Mouse (Mus musculus): ENCODE measurements around the gene D630036H23Rik.

The D630036H23Rik gene

GRCm38 (mm10) chr12:36381441-36382340 lies at the start of gene D630036H23Rik, which contains the start of gene Ispd:
Gene D630036H23Rik (minus strand): TSS chr12:36382181.
Gene Ispd (plus strand): TSS chr12:36381450.
- WGBS = under 1% methylated on average over 64 of the region's 64 CpGs

GRCm38 (mm10) chr12:36426163-36427045 lies 44.4 kb upstream of the D630036H23Rik start:
- WGBS = 87% methylated on average over 15 of the region's 15 CpGs

GRCm38 (mm10) chr12:36425258-36425657 lies 43.3 kb upstream of the D630036H23Rik start:
- 86% methylated on average over 7 of the region's 7 CpGs for WGBS

GRCm38 (mm10) chr12:36423677-36424076 lies 41.7 kb upstream of the D630036H23Rik start:
- 76% methylated on average over 10 of the region's 10 CpGs for WGBS

- WGBS = 47% methylated on average over 2 of the region's 2 CpGs
These were observed 13.1 kb upstream of the D630036H23Rik start for GRCm38 (mm10) chr12:36395115-36395514.

- WGBS = 92% methylated on average over 4 of the region's 4 CpGs
These were observed 5.0 kb upstream of the D630036H23Rik start for GRCm38 (mm10) chr12:36386991-36387390.

- WGBS = 47% methylated on average over 6 of the region's 6 CpGs
These were observed 3.4 kb upstream of the D630036H23Rik start for GRCm38 (mm10) chr12:36385386-36385785.

- WGBS = 54% methylated on average over 5 of the region's 5 CpGs
These were observed 1.2 kb downstream of the D630036H23Rik start for GRCm38 (mm10) chr12:36380806-36381205.

GRCm38 (mm10) chr12:36380254-36380653 lies 1.7 kb downstream of the D630036H23Rik start:
- WGBS = 54% methylated on average over 3 of the region's 3 CpGs

- WGBS = 61% methylated on average over 3 of the region's 4 CpGs
These were observed 5.6 kb downstream of the D630036H23Rik start for GRCm38 (mm10) chr12:36376391-36376790.

GRCm38 (mm10) chr12:36373237-36373998 lies 8.6 kb downstream of the D630036H23Rik start:
- 57% methylated on average over 4 of the region's 4 CpGs for WGBS

- 91% methylated on average over 4 of the region's 4 CpGs for whole genome bisulfite sequencing
These were observed 18.0 kb downstream of the D630036H23Rik start for GRCm38 (mm10) chr12:36364013-36364412.

GRCm38 (mm10) chr12:36360693-36361092 lies 21.3 kb downstream of the D630036H23Rik start:
- WGBS = 91% methylated on average over 5 of the region's 5 CpGs

- WGBS = 90% methylated on average over 3 of the region's 3 CpGs
These were observed 21.9 kb downstream of the D630036H23Rik start for GRCm38 (mm10) chr12:36360064-36360463.

- 71% methylated on average over 4 of the region's 4 CpGs for WGBS
These were observed 37.9 kb downstream of the D630036H23Rik start for GRCm38 (mm10) chr12:36344131-36344530.

GRCm38 (mm10) chr12:36333837-36334281 lies 48.1 kb downstream of the D630036H23Rik start:
- 42% methylated on average over 9 of the region's 9 CpGs for WGBS

- 95% methylated on average over 1 of the region's 1 CpGs for WGBS
These were observed 49.3 kb downstream of the D630036H23Rik start for GRCm38 (mm10) chr12:36332676-36333075.
